Mouse (Mus musculus) hematopoietic stem cell, adult 5-6 weeks (primary cell): ENCODE results near the gene Bcl3. TPM values are rescaled to one million over a fixed set of nuclear protein-coding genes. Genes with fewer than 3 reads are reported as not detected.
A peak's percentile ranks its signal among the peaks of the same experiment; 100 is the strongest.

ENCODE experiments used
- ATAC-seq, 2 experiments: fragments of 125-278 bp in 1 of 2; replicated peaks in 1 of 2; 2 replicates each; pipeline ENCODE4 v1.8.0; 2016 to 2017; ENCODE audit warnings: inconsistent platforms in 2 of 2, mild to moderate bottlenecking in 2 of 2, moderate number of reproducible peaks in 2 of 2, low read depth in 1 of 2, moderate TSS enrichment in 1 of 2; ENCODE audit not compliant: low FRiP score in 2 of 2, poor library complexity in 2 of 2, severe bottlenecking in 2 of 2, insufficient read depth in 1 of 2, low TSS enrichment in 1 of 2
- total RNA-seq: library from RNA; stranded (forward); fragments of 172-1452, 232-1000 nt; gene quantifications from 2 replicates; pipeline ENCODE4 v1.2.3, GENCODE M21; 2017

The Bcl3 gene
- total RNA-seq, 1 experiment from 2014 or later, result 5.3 TPM

DNA sequence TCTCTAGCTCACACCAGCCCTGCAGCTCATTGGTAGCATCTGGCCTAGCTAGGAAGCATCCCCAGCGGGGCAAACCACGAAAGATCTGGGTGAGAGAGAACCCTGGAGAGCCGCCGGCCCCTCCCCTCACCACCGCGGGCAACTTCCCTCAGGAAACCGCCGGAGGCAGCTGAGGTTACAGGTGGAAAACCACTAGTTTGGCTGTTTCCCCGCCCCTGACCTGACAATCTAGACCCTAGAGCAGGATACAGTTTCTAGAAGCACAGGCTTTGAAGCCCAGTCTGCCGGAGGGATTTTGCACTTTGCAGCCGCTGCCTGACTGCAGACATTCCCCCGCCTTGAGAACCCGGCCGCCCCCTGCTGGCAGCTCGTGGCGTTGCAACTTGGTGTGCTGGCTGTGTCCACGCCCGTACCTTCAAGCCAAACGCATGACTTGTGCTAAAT is 32.6 kb downstream of the Bcl3 start:
- peak; percentile 93 to 96 for ATAC-seq

GRCm38 (mm10) chr7:19785874-19786458 is 36.6 kb downstream of the Bcl3 start:
- ATAC-seq, result 0 out of 4 replicates have a peak, but pooled peaks of 1 of the 2 experiments have one; percentile 29

- ATAC-seq, result no peak
Observed at GRCm38 (mm10) chr7:19784764-19785535, 37.6 kb downstream of the Bcl3 start.

DNA sequence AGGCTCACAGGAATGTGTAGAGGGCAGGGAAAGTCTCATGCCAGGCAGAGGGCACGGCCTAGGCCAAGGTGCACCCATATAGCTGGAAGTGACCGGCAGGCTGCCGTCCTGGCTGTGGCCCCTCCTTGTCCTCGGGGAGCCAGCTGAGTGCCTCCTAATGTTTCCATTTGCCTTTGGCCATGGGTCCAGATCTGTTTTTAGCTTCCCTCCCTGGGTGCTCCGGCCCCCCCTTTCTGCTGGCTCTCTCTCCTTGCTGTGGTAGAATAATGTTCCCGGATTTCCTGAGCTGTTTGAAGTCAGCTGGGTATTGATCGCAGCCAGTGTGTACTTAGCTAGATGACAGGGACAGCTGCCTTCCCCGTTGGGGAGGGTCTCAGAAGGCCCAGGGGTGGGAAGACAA is 38.9 kb downstream of the Bcl3 start:
- ATAC-seq, result no peak

GRCm38 (mm10) chr7:19782645-19783044 is 39.9 kb downstream of the Bcl3 start:
- ATAC-seq, result no peak

- no peak for ATAC-seq
Observed at GRCm38 (mm10) chr7:19781741-19782140, 40.8 kb downstream of the Bcl3 start.

DNA sequence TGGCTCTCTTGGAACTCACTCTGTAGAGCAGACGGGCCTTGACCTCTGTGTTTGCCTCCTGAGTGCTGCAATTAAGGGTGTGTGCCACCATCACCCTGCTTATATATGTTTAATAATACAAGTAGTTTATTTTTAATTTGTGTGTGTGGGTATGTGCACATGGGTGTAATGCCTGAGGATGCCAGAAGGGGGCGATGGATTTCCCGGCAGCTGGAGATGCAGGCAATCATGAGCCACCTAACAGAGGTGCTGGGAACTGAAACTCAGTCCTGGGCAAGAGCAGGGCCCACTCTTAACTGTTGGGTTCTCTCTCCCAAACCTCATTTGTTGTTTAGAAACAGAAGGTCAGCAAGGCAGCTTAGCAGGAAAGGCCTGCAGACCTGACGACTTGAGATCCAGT is 42.7 kb downstream of the Bcl3 start:
- ATAC-seq, result no peak

DNA sequence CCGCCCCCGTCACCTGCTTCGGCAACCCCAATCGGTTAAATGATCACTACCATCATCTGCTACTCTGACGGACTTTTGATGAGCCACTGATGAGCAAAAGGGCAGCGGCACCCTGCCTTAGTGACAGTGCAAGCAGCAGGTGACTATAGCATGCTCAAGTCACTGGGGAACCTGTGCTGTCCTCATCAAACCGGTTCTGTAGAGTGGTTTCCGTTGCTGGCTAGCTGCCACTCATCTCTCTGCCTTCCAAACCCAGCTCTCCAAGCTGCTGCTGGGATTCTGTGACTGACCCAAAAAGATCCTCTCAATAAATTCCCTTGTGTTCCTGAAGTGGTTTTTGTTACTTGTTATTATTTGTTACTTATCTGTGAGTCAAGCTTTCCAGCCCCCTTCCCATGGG is 43.9 kb downstream of the Bcl3 start:
- ATAC-seq, result no peak

DNA sequence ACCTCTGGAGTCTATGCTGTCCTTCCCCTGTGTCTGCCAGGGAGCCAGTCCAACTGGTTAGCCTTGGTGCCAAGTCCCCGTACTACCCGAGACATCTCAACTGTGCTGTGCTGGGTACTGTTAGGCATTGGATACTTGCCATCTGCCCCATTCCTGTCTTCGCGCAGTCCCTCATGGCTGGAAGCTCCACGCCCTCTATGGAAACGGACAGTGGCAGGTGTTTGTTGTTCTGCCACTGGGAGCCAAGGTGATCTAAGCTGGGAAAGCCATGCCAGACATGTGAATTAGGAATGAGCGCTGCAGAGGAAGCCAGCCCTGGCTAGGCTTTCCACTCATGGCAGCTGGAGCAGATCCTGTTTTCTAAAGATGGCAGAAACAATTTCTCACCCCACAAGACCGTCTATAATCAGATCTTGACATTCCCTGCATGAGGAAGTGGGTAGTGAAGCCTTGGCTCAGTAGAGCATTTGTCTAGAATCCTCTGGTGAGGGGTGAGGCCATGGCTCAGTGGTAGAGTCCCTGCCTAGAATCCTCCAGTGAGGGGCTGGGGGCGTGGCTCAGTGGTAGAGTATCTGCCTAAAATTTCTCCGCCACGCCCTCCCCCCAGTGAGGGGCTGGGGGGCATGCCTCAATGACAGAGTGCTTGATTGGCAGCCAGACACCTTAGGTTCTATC is 45.4 kb downstream of the Bcl3 start:
- no peak; a peak in 1 of 4 replicates for ATAC-seq

DNA sequence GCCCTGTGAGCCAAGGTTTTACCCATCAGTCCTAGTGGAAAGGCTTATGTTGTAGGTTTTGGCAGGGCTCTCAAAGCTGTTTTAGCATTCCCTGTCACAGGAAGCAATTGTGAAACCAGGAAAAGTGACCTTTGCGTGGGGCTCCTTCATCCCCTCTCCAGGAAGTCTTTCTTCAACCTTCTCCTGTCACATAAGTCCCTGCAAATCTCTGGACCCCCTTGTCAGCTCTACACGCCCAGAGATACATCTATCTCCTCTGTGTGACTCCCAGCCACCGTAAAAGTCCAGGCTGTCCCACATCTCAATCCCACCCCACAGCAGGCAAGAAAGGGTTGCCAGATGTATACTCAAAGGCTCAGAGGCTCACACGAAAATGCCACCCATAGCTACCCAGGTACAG is 50.9 kb downstream of the Bcl3 start:
- no peak for ATAC-seq

GRCm38 (mm10) chr7:19770984-19771391 is 51.6 kb downstream of the Bcl3 start, which contains the start of gene Bcam:
Gene Bcam (minus strand): TSS chr7:19771016.
- ATAC-seq, result no peak

- peak; percentile 42 to 43; a peak in 3 of 4 replicates for ATAC-seq
Observed at GRCm38 (mm10) chr7:19770375-19770754, 52.2 kb downstream of the Bcl3 start.

DNA sequence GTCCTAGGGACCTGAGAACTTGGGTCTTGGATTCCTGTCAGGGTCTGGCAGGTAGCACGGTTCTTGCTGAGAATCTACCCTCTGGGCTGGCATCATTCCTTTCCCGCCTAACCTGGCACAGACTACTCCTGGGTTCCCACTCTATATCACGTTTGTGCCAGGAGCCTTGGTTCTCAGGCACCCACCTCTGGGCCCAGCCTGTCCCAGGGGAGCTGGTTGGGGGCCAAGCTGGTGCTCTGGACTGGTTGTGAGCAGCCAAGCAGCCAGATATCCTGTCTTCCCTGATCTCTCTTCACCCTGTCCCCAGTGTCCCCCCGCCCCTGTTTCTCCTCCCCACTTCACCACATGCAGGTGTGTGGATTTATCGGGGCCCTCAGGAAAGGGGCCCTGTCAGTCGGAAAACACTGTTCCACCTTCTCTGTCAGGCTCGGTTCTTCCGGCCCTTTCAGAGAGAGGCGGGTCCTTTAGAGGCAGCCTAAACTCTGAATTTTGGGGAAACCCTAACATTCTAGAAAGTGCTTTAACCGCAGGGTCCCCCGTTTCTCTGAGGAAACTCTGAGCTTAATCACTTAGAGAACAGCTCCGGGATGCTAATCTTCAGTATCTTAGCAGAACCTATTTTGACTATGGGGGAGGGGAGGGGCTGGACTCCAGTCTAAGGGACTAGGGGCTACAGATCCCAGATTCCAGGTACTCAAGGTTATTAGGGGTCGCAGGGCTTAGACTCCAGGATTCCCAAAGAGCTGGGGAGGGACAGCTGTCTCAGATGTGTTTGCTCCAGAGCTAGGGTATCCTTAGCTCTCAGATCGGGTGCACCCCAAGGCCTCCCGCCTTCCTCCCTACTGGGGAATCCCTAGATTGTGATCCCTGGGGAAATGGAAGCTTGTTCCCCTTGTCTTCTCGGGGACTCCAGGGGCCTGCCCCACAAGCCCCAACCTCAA is 52.9 kb downstream of the Bcl3 start:
- peak; percentile 19 to 39; a peak in 2 of 4 replicates for ATAC-seq

DNA sequence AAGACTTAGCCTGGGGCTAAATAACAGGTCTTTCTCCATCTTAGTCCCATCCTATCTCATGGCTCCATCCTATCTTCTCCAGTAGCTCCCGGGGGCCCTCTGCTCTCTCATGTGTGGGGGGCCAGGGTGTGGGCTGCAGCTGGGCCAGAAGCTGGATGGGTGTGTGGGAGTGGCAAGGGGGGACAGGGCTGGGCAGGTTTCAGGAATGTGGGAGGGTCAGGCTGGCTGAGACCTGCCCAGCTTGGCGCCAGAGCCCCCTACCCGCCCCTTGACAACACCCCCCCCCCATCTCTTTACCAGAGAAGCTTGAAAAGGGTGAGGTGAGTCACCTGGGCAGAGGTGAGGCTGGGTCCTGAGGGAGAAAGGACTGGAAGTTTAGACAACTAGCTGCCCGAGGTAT is 53.6 kb downstream of the Bcl3 start:
- no peak for ATAC-seq

- no peak for ATAC-seq
Observed at GRCm38 (mm10) chr7:19768251-19768650, 54.3 kb downstream of the Bcl3 start.

DNA sequence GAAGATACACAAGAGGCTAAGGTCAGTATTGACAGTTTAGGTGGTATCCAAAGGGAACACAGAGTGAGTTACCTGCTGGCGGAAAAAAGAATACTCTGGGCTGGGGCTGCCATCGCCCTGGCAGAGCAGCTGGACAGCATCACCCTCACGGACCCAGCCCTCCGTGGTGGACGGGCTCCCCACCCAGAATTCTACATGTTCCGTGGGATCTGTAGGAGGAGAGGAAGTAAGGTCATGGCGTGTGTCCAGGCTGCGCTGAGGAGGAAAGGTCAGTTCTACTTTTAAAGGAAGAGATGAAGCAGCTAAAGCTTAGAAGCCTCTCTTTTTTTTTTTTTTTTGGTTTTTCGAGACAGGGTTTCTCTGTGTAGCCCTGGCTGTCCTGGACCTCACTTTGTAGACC is 58.0 kb downstream of the Bcl3 start:
- no peak for ATAC-seq

DNA sequence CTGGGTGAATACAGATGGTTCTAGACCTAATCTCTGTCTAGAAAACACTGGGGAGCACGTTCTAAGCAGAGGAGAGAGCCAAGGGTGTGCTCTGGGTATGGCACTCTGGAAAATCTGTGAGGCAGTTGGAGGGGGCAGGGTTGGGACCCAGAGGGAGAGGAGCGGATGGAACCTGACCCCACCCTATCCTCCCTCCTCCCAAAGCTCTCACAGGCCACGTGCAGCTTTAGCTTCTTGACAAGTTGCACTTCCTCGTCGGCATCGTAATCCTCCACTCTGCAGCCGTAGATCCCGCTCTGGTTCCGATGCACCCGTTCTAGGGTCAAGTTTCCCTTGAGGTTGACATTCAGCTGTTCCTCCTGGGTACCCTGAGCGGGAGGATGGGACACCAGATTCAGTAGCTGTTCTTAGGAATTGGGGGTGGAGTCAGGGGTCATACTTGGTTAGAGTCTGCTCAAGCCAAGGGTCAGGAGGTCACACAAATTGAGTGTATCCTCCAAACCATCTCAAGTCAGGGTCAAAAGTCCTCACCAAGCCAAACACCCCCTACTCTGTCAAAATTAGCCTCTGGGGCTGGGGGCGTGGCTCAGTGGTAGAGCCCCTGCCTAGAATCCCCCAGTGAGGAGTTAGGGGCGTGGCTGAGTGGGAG is 58.6 kb downstream of the Bcl3 start:
- ATAC-seq, result no peak
